Comparison of ENCODE assay signal across 21 mouse cellular contexts in the genomic region with DNA sequence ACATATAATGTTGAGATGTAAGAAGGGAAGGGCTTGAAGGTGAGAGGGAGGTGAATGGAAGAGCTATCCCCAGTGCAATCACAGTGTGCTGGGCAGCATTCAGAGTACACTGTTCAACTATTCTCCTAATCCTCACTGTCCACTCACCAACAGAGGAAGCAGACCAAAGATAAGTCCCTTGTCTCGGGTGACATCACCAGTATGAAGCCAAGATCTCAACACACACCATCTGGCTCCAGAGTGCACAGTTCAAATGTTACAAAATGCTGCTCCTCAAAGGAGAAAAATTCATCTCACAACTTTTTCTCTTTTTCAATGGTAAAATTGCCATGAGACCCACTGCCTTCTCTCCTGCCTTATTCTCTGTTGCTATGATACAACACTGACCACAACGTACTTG. TPM values are rescaled to one million over a fixed set of nuclear protein-coding genes. Genes with fewer than 3 reads are reported as not detected.
DNase-seq lines count a peak whose midpoint lies in the region; TF ChIP-seq lines count a peak whose summit lies in the region.
"Had no signal": no experiment of that assay in that cellular context is flagged by ENCODE, and none has a peak within 500 bp of the region (broad histone marks: within the 10 kb centered on the region; RNA-seq: fewer than 3 reads in every experiment).

No protein-coding gene starts in this region.

- DNase-seq in gastrocnemius, adult 2 months = no peak
- DNase-seq in gastrocnemius, postnatal 36 days = no peak
- peak; percentile 46 to 52 for DNase-seq in heart, adult 18-20 months
- no peak for DNase-seq in heart, postnatal 4 days
- peak; percentile 18 for DNase-seq in NIH3T3 (ENCODE audit: low read depth)
- DNase-seq in brain, adult 2 months (ENCODE audit: low read depth, low spot score) = peak; percentile 30
- no peak for DNase-seq in kidney, postnatal 4 days
- DNase-seq: adrenal gland, adult 8-10 months; adrenal gland, postnatal 14 days; adrenal gland, postnatal 36 days; cerebellum, adult 11 months; cerebellum, adult 8-10 months; cerebellum, postnatal 10 days; cerebellum, postnatal 36 days; embryo, embryonic 11 days had no signal

- TF ChIP-seq CTCF in gastrocnemius, adult 2 months (IDR thresholded peaks at IDR 0.05) = no peak

- intact Hi-C loops in gastrocnemius, adult 2 months (cut with DNase I) = no loop called here
- intact Hi-C loops in gastrocnemius, postnatal 36 days (cut with DNase I) = no loop called here

- H3K4me3 ChIP-seq in gastrocnemius, adult 2 months = no peak overlapping the region
- H3K4me3 ChIP-seq: embryonic facial prominence, embryonic 13.5 days; embryonic facial prominence, embryonic 15.5 days; erythroblast, embryonic 14.5 days; forebrain, embryonic 10.5 days; forebrain, embryonic 12.5 days had no signal

- 0 out of 2 replicates have a peak overlapping the region, but pooled peaks have one; percentile 24 for H3K27ac ChIP-seq in gastrocnemius, adult 2 months
- H3K27ac ChIP-seq: embryonic facial prominence, embryonic 13.5 days; embryonic facial prominence, embryonic 15.5 days; forebrain, embryonic 10.5 days; forebrain, embryonic 12.5 days had no signal

RNA-seq across cellular contexts. Expression of a gene that starts 21.0 kb away (rescaled TPM):
- total RNA-seq in gastrocnemius, adult 2 months (2021) = 10 to 100 TPM; 52.7 to 85.0 TPM
- total RNA-seq in gastrocnemius, postnatal 36 days (2021) = 10 to 100 TPM; 44.1 to 47.1 TPM
- total RNA-seq in heart, adult 18-20 months (2021) = 10 to 100 TPM; 55.7 to 60.8 TPM
- 10 to 100 TPM; 49.8 to 50.4 TPM for total RNA-seq in heart, postnatal 4 days (2021)
- total RNA-seq: MEL had no signal

Comparison
In these comparisons a context has a peak if more than half of its experiments do, and no peak if none do; other contexts are left out.
1. DNase-seq: peak in heart, adult 18-20 months (2 of 2), NIH3T3 (single experiment) and brain, adult 2 months (single experiment); none in gastrocnemius, adult 2 months (single experiment), gastrocnemius, postnatal 36 days (0 of 2), heart, postnatal 4 days (single experiment) and kidney, postnatal 4 days (0 of 2).